Mouse (Mus musculus): ENCODE data around the gene Homez. TPM values are rescaled to one million over a fixed set of nuclear protein-coding genes. Genes with fewer than 3 reads are reported as not detected.

Gene Homez
- polyA plus RNA-seq, 1 experiment, result 94.0 TPM

- TF ChIP-seq CTCF (IDR thresholded peaks at IDR 0.05; ENCODE audit: control insufficient read depth, insufficient read depth, insufficient replicate concordance, low read depth, low read length) (no peak), POLR2A (IDR thresholded peaks at IDR 0.05; ENCODE audit: control insufficient read depth, low read depth, low read length) (no peak; the same call in 1 of the 2 replicates)
- Histone ChIP-seq H3K4me3 (ENCODE audit: control insufficient read depth, low read depth, low read length) (peak overlapping the region; percentile 82), H3K36me3 (ENCODE audit: control insufficient read depth, insufficient read depth, low read length) (no peaks in the 10 kb centered on the region), H3K4me1 (ENCODE audit: control insufficient read depth, insufficient read depth, low read length) (peaks cover 5% of the 10 kb centered on the region), H3K27me3 (ENCODE audit: control insufficient read depth, insufficient read depth, low read length) (no peaks in the 10 kb centered on the region), H3K27ac (ENCODE audit: control insufficient read depth, insufficient read depth, low read depth, low read length) (peak overlapping the region; percentile 87)
These were observed 13.4 kb upstream of the Homez start for GRCm38 (mm10) chr14:54884022-54884712.

- H3K4me3 ChIP-seq (ENCODE audit: control insufficient read depth, low read depth, low read length), result peak within 1 kb of the TSS; percentile 82
- H3K27me3 ChIP-seq (ENCODE audit: control insufficient read depth, insufficient read depth, low read length), result no peaks in the 10 kb centered on the region
- peak within 1 kb of the TSS; percentile 87 for H3K27ac ChIP-seq (ENCODE audit: control insufficient read depth, insufficient read depth, low read depth, low read length)
- no peaks in the 10 kb centered on the region for H3K36me3 ChIP-seq (ENCODE audit: control insufficient read depth, insufficient read depth, low read length)
- no peak for TF ChIP-seq CTCF (IDR thresholded peaks at IDR 0.05; ENCODE audit: control insufficient read depth, insufficient read depth, insufficient replicate concordance, low read depth, low read length)
- TF ChIP-seq POLR2A (IDR thresholded peaks at IDR 0.05; ENCODE audit: control insufficient read depth, low read depth, low read length), result peak; percentile 69
- peaks cover 5% of the 10 kb centered on the region for H3K4me1 ChIP-seq (ENCODE audit: control insufficient read depth, insufficient read depth, low read length)
These were observed 12.6 kb upstream of the Homez start, which contains the start of the genes Bcl2l2 and Gm20521 for GRCm38 (mm10) chr14:54883154-54884021. Gene Bcl2l2 (plus strand): TSS chr14:54883377. Gene Gm20521 (plus strand): TSS chr14:54883441.

- TF ChIP-seq CTCF (IDR thresholded peaks at IDR 0.05; ENCODE audit: control insufficient read depth, insufficient read depth, insufficient replicate concordance, low read depth, low read length), result no peak
- 0 out of 2 replicates have a peak, but pooled peaks have one; percentile 16 for TF ChIP-seq POLR2A (IDR thresholded peaks at IDR 0.05; ENCODE audit: control insufficient read depth, low read depth, low read length)
- peak within 1 kb of the TSS; percentile 92 for H3K4me3 ChIP-seq (ENCODE audit: control insufficient read depth, low read depth, low read length)
- no peaks in the 10 kb centered on the region for H3K27me3 ChIP-seq (ENCODE audit: control insufficient read depth, insufficient read depth, low read length)
- no peaks in the 10 kb centered on the region for H3K36me3 ChIP-seq (ENCODE audit: control insufficient read depth, insufficient read depth, low read length)
- H3K27ac ChIP-seq (ENCODE audit: control insufficient read depth, insufficient read depth, low read depth, low read length), result peak within 1 kb of the TSS; percentile 84
- H3K4me1 ChIP-seq (ENCODE audit: control insufficient read depth, insufficient read depth, low read length), result peaks cover 9% of the 10 kb centered on the region
These were observed 6.4 kb upstream of the Homez start, which contains the start of gene Ppp1r3e for GRCm38 (mm10) chr14:54877048-54877715. Gene Ppp1r3e (minus strand): TSS chr14:54877550.

- Histone ChIP-seq H3K27me3 (ENCODE audit: control insufficient read depth, insufficient read depth, low read length) (no peaks in the 10 kb centered on the region), H3K27ac (ENCODE audit: control insufficient read depth, insufficient read depth, low read depth, low read length) (peak overlapping the region; percentile 84), H3K36me3 (ENCODE audit: control insufficient read depth, insufficient read depth, low read length) (no peaks in the 10 kb centered on the region), H3K4me3 (ENCODE audit: control insufficient read depth, low read depth, low read length) (peak overlapping the region; percentile 92), H3K4me1 (ENCODE audit: control insufficient read depth, insufficient read depth, low read length) (peaks cover 9% of the 10 kb centered on the region)
- TF ChIP-seq POLR2A (IDR thresholded peaks at IDR 0.05; ENCODE audit: control insufficient read depth, low read depth, low read length) (peak; percentile 56), CTCF (IDR thresholded peaks at IDR 0.05; ENCODE audit: control insufficient read depth, insufficient read depth, insufficient replicate concordance, low read depth, low read length) (no peak)
These were observed 5.8 kb upstream of the Homez start for GRCm38 (mm10) chr14:54876539-54877047.

GRCm38 (mm10) chr14:54875844-54876538, 5.2 kb upstream of the Homez start:
- no peak for TF ChIP-seq POLR2A (IDR thresholded peaks at IDR 0.05; ENCODE audit: control insufficient read depth, low read depth, low read length)
- TF ChIP-seq CTCF (IDR thresholded peaks at IDR 0.05; ENCODE audit: control insufficient read depth, insufficient read depth, insufficient replicate concordance, low read depth, low read length), result no peak
- H3K27ac ChIP-seq (ENCODE audit: control insufficient read depth, insufficient read depth, low read depth, low read length), result peak overlapping the region; percentile 84

GRCm38 (mm10) chr14:54874165-54874564, 3.4 kb upstream of the Homez start:
- peaks cover 9% of the 10 kb centered on the region for H3K4me1 ChIP-seq (ENCODE audit: control insufficient read depth, insufficient read depth, low read length)
- H3K27me3 ChIP-seq (ENCODE audit: control insufficient read depth, insufficient read depth, low read length), result no peaks in the 10 kb centered on the region
- H3K27ac ChIP-seq (ENCODE audit: control insufficient read depth, insufficient read depth, low read depth, low read length), result no peak overlapping the region
- TF ChIP-seq POLR2A (IDR thresholded peaks at IDR 0.05; ENCODE audit: control insufficient read depth, low read depth, low read length) (no peak), CTCF (IDR thresholded peaks at IDR 0.05; ENCODE audit: control insufficient read depth, insufficient read depth, insufficient replicate concordance, low read depth, low read length) (no peak)
- no peak overlapping the region for H3K4me3 ChIP-seq (ENCODE audit: control insufficient read depth, low read depth, low read length)
- no peaks in the 10 kb centered on the region for H3K36me3 ChIP-seq (ENCODE audit: control insufficient read depth, insufficient read depth, low read length)

More at GRCm38 (mm10) chr14:54875844-54876538, 5.2 kb upstream of the Homez start:
- H3K4me3 ChIP-seq (ENCODE audit: control insufficient read depth, low read depth, low read length), result peak overlapping the region; percentile 92
- H3K36me3 ChIP-seq (ENCODE audit: control insufficient read depth, insufficient read depth, low read length), result no peaks in the 10 kb centered on the region
- peaks cover 9% of the 10 kb centered on the region for H3K4me1 ChIP-seq (ENCODE audit: control insufficient read depth, insufficient read depth, low read length)
- no peaks in the 10 kb centered on the region for H3K27me3 ChIP-seq (ENCODE audit: control insufficient read depth, insufficient read depth, low read length)

All from testis, adult 2 months (tissue).